In the genomic region with DNA sequence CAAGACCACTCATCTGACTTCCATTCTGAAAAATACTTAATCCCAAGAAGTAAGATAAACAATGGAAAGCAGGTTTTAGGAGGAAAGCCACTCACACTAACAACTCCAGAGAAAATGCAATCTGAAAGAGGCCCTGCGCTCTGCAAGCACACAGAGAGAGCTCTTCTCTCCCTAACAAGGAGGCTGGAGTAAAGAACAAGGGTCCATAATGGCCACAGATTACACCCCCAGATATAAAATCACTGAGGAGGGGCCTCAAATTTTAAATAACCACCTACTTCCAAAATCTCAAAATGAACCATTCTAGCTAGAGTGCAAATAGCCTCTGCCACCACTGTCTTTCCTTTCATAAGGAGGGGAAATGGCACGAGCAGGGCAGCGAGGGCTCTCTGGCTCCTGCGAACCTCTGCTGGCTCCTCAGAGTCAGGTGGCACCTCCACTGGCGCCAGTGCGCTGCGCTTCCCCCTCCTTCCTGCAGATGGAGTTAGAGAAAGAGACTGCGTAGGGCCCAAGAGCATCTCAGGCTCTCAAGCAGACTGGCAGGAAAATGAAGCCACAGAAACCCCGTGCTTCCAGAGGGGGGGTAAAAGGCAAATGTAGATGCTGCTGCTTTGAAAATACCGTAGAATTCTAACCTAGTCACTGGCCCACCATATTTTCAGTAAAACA, we compare ENCODE assay signal across 8 mouse cellular contexts. TPM values are rescaled to one million over a fixed set of nuclear protein-coding genes. Genes with fewer than 3 reads are reported as not detected.
DNase-seq lines count a peak whose midpoint lies in the region; ATAC-seq and TF ChIP-seq lines count a peak whose summit lies in the region.

No protein-coding gene starts in this region.

- 40% methylated on average over 10 of the region's 10 CpGs for WGBS in embryonic facial prominence, embryonic 13.5 days
- 31% methylated on average over 10 of the region's 10 CpGs for WGBS in heart, embryonic 15.5 days
- WGBS in liver, adult 2 months = 63% methylated on average over 10 of the region's 10 CpGs
- 26% methylated on average over 10 of the region's 10 CpGs for WGBS in stomach, embryonic 14.5 days

- no peak for ATAC-seq in embryonic facial prominence, embryonic 13.5 days (ENCODE audit: insufficient number of reproducible peaks, insufficient read depth, low FRiP score, low TSS enrichment, low read depth)
- 0 out of 2 replicates have a peak, but pooled peaks have one; percentile 60 for ATAC-seq in heart, embryonic 15.5 days (replicated peaks; ENCODE audit: insufficient number of reproducible peaks, insufficient read depth, low FRiP score, low read depth)
- peak; percentile 61 for ATAC-seq in monocyte, adult 5-6 weeks (replicated peaks; ENCODE audit: insufficient number of reproducible peaks, low FRiP score, low TSS enrichment, poor library complexity, severe bottlenecking)
- ATAC-seq in stomach, embryonic 14.5 days (ENCODE audit: insufficient number of reproducible peaks, insufficient read depth, low FRiP score, low read depth) = no peak; the same call in 1 of the 2 replicates

- peaks cover 6% of the 10 kb centered on the region for H3K4me1 ChIP-seq in embryonic facial prominence, embryonic 13.5 days
- H3K4me1 ChIP-seq in heart, embryonic 15.5 days (replicated peaks) = peaks cover 14% of the 10 kb centered on the region; the same call in 1 of the 2 replicates
- H3K4me1 ChIP-seq in liver, adult 2 months (ENCODE audit: control insufficient read depth, insufficient read depth, low read length) = no peaks in the 10 kb centered on the region
- peaks cover 10% of the 10 kb centered on the region for H3K4me1 ChIP-seq in stomach, embryonic 14.5 days (ENCODE audit: control insufficient read depth, insufficient read depth, low read length)

- H3K36me3 ChIP-seq in embryonic facial prominence, embryonic 13.5 days = no peaks in the 10 kb centered on the region
- no peaks in the 10 kb centered on the region for H3K36me3 ChIP-seq in heart, embryonic 15.5 days
- H3K36me3 ChIP-seq in liver, adult 2 months (ENCODE audit: control insufficient read depth, insufficient read depth, low read length) = no peaks in the 10 kb centered on the region
- H3K36me3 ChIP-seq in stomach, embryonic 14.5 days (ENCODE audit: control insufficient read depth, insufficient read depth, low read length) = no peaks in the 10 kb centered on the region

- peak; percentile 30 for DNase-seq in urinary bladder, postnatal 25 days (ENCODE audit: low spot score)
- no peak for DNase-seq in urinary bladder, postnatal 10 days (ENCODE audit: low spot score)
- DNase-seq in kidney, postnatal 10 days = peak; percentile 80
- no peak for DNase-seq in liver, adult 2 months (ENCODE audit: extremely low read depth, low read depth, low spot score)

- no peaks in the 10 kb centered on the region for H3K79me2 ChIP-seq in liver, adult 2 months (ENCODE audit: control insufficient read depth, insufficient read depth, low read length)

- no peak for TF ChIP-seq POLR2A in liver, adult 2 months (IDR thresholded peaks at IDR 0.05; ENCODE audit: extremely low read depth, insufficient read depth, low read length)

- H3K27me3 ChIP-seq in embryonic facial prominence, embryonic 13.5 days = no peaks in the 10 kb centered on the region
- no peaks in the 10 kb centered on the region for H3K27me3 ChIP-seq in heart, embryonic 15.5 days
- no peaks in the 10 kb centered on the region for H3K27me3 ChIP-seq in liver, adult 2 months (ENCODE audit: control insufficient read depth, insufficient read depth, low read length)
- no peaks in the 10 kb centered on the region for H3K27me3 ChIP-seq in stomach, embryonic 14.5 days (ENCODE audit: control insufficient read depth, insufficient read depth, low read length)

- H3K27ac ChIP-seq in embryonic facial prominence, embryonic 13.5 days = no peak overlapping the region
- no peak overlapping the region for H3K27ac ChIP-seq in heart, embryonic 15.5 days
- H3K27ac ChIP-seq in liver, adult 2 months (replicated peaks; ENCODE audit: insufficient read depth, low read depth, low read length) = no peak overlapping the region
- no peak overlapping the region for H3K27ac ChIP-seq in stomach, embryonic 14.5 days (ENCODE audit: low read length)

- H3K4me2 ChIP-seq in embryonic facial prominence, embryonic 13.5 days = peak overlapping the region; percentile 22; the same call in 1 of the 2 replicates
- peak overlapping the region; percentile 49 for H3K4me2 ChIP-seq in heart, embryonic 15.5 days
- peak overlapping the region; percentile 25 for H3K4me2 ChIP-seq in stomach, embryonic 14.5 days (replicated peaks; ENCODE audit: low read depth, low read length)

- peak; percentile 53 for TF ChIP-seq CTCF in liver, adult 2 months (IDR thresholded peaks at IDR 0.05; ENCODE audit: low read depth, low read length)

- H3K9me3 ChIP-seq in embryonic facial prominence, embryonic 13.5 days = no peaks in the 10 kb centered on the region
- H3K9me3 ChIP-seq in heart, embryonic 15.5 days (replicated peaks) = no peaks in the 10 kb centered on the region
- H3K9me3 ChIP-seq in stomach, embryonic 14.5 days (ENCODE audit: control insufficient read depth, low read depth, low read length) = no peaks in the 10 kb centered on the region

- H3K4me3 ChIP-seq in embryonic facial prominence, embryonic 13.5 days = no peak overlapping the region
- H3K4me3 ChIP-seq in heart, embryonic 15.5 days = no peak overlapping the region
- H3K4me3 ChIP-seq in liver, adult 2 months (ENCODE audit: insufficient read depth, low read depth, low read length) = no peak overlapping the region
- H3K4me3 ChIP-seq in stomach, embryonic 14.5 days (ENCODE audit: low read depth, low read length) = no peak overlapping the region; the same call in 1 of the 2 replicates

- no peak overlapping the region for H3K9ac ChIP-seq in embryonic facial prominence, embryonic 13.5 days
- H3K9ac ChIP-seq in heart, embryonic 15.5 days = no peak overlapping the region
- no peak overlapping the region for H3K9ac ChIP-seq in liver, adult 2 months (ENCODE audit: low read depth, low read length)
- H3K9ac ChIP-seq in stomach, embryonic 14.5 days (replicated peaks; ENCODE audit: low read depth, low read length) = no peak overlapping the region

RNA-seq across cellular contexts. Expression of gene Bbx, which starts 51.4 kb away (rescaled TPM):
- polyA plus RNA-seq in embryonic facial prominence, embryonic 13.5 days (2015; fragmentation: Nextera tagmentation; extraction: Ambion mirVana) = 55.1 and 57.4 TPM in 2 replicates
- 32.8 and 33.4 TPM in 2 replicates for polyA plus RNA-seq in heart, embryonic 15.5 days (2015; fragmentation: Nextera tagmentation; extraction: Ambion mirVana)
- 8.6 and 9.7 TPM in 2 replicates for total RNA-seq in liver, adult 2 months (2014; rRNA removed)
- 1.6 and 2.0 TPM in 2 replicates for polyA plus RNA-seq in liver, adult 2 months (2012; rRNA removed)
- 30.7 to 54.8 TPM (median 39.8 TPM) in 3 replicates for total RNA-seq in monocyte, adult 5-6 weeks (2017)
- 50.2 and 50.4 TPM in 2 replicates for polyA plus RNA-seq in stomach, embryonic 14.5 days (2014; fragmentation: Nextera tagmentation; extraction: Ambion mirVana)

Comparison
In these comparisons a context has a peak if more than half of its experiments do, and no peak if none do; other contexts are left out.
1. DNase-seq: peak in urinary bladder, postnatal 25 days (single experiment) and kidney, postnatal 10 days (single experiment); none in urinary bladder, postnatal 10 days (single experiment) and liver, adult 2 months (single experiment).
2. ATAC-seq: peak in heart, embryonic 15.5 days (single experiment) and monocyte, adult 5-6 weeks (single experiment); none in embryonic facial prominence, embryonic 13.5 days (single experiment) and stomach, embryonic 14.5 days (single experiment).
3. RNA of gene Bbx, which starts 51.4 kb away (polyA plus RNA-seq): 55.1 to 57.4 TPM in embryonic facial prominence, embryonic 13.5 days, 50.2 to 50.4 TPM in stomach, embryonic 14.5 days and 32.8 to 33.4 TPM in heart, embryonic 15.5 days; 1.6 to 2.0 TPM in liver, adult 2 months; every median in the first group is over 10 times any median in the second.
4. Peak in every context shown above with its lines, with median percentiles within 50 percentile points of each other: H3K4me2 ChIP-seq.